Mouse (Mus musculus) inflammation-experienced regulatory T-cells (primary cell): Measurements from ENCODE around the gene Mum1l1. TPM values are rescaled to one million over a fixed set of nuclear protein-coding genes. Genes with fewer than 3 reads are reported as not detected.

Source experiments
- polyA plus RNA-seq, 2 experiments: library from polyadenylated mRNA; unstranded; fragments of 100-300 nt; shearing (Covaris generic); gene quantifications; one replicate each; pipeline ENCODE4 v1.2.1; 2017

Mum1l1 gene
- polyA plus RNA-seq, result not detected

GRCm38 (mm10) chrX:139209829-139210225 lies at the start of gene Mum1l1:
Mum1l1 (plus strand) TSS chrX:139210042.

DNA sequence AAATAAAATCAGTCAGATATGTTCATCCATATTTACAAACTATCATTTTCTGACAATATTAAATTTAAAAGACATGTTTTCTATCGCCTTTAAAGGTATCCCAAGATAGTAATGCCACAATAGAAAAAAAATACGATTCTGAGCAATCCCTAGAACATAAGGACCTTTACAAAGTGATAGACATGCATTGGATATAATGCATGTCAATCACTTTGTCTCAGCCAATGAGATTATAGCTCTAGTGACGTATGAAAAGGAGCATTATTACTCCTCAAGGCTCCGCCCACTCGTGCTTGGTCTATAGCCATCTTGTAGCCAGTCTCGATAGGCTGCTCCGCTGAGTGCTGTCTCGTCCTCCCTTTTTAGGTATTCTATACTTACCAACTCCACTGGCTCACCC lies 30.9 kb upstream of the Mum1l1 start, which contains the start of gene 4933428M09Rik:
TSS of gene 4933428M09Rik (plus strand) at position 301 of the 400 bp plus-strand sequence.

Other genes starting within 250 kb of the Mum1l1 start
- not detected for gene Serpina7, start 124.8 kb upstream of the Mum1l1 start, polyA plus RNA-seq
- gene 4930513O06Rik, start 123.8 kb upstream of the Mum1l1 start, polyA plus RNA-seq, result not detected
- gene 4933428M09Rik, start 30.8 kb upstream of the Mum1l1 start, polyA plus RNA-seq, result not detected
- not detected for gene Trap1a, start 123.6 kb downstream of the Mum1l1 start, polyA plus RNA-seq